Mouse (Mus musculus): ENCODE results near the gene Serf2.

DNA sequence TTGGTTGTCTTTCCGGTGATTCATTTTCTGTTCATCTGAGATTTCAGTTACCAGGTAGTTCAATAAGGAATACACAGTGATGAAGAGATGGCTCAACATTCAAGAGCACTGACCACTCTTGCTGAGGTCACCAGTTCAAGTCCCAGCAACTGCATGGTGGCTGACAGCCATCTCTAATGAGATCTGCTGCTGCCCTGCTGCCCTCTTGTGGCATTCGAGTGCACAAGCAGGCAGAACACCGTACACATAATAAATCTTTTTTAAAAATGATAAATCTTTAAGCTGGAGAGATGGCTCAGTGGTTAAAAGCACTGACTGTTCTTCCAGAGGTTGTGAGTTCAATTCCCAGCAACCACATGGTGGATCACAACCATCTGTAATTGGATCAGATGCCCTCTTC is 31.5 kb downstream of the Serf2 start:
- TF ChIP-seq POLR2A (IDR thresholded peaks at IDR 0.05; ENCODE audit: extremely low read depth, insufficient read depth, low read length), result no peak
- peak; percentile 39 for TF ChIP-seq CTCF (IDR thresholded peaks at IDR 0.05; ENCODE audit: extremely low read depth, insufficient read depth, low read length)

All from cortical plate, adult 2 months (tissue).